Mouse (Mus musculus) olfactory bulb, adult 2 months (tissue): ENCODE data around the gene Cyp2d12.
"Not testable (repeated sequence)": the region's sequence is repeated elsewhere in the genome, so short reads cannot be mapped to it uniquely, and the experiment has no call there.

Source experiments
- CTCF ChIP-seq: fragments of 200-500 bp; IDR thresholded peaks from 2 replicates; pipeline ENCODE4 v1.5.1; 2012; ENCODE audit warnings: low read depth, mild to moderate bottlenecking, low read length, moderate library complexity; ENCODE audit not compliant: insufficient read depth
- POLR2A ChIP-seq: fragments of 200-500 bp; IDR thresholded peaks from 2 replicates; pipeline ENCODE4 v1.6.1; 2012; ENCODE audit warnings: mild to moderate bottlenecking, low read depth, low read length, moderate library complexity; ENCODE audit not compliant: insufficient read depth

DNA sequence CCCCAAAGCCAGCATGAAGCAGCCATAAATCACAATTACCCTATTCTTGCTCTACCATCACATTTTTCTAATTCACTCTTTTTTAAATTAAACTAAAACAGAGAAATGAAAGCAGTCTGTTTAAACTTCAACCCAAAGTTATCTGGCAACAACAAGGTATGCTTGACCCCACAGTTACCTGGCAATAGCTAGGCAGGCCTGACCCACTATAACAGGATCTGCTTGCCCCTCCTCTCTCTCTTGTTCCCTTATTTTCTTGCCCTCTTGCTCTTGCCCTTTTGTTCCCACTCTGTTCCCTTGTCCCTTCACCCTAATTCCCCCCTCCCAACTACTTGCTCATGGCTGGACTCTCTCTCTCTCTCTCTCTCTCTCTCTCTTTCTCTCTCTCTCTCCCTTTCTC lies 10.3 kb upstream of the Cyp2d12 start:
- not testable (repeated sequence) for TF ChIP-seq CTCF, POLR2A
